Comparison of ENCODE assay signal across 18 mouse cellular contexts in the genomic region with DNA sequence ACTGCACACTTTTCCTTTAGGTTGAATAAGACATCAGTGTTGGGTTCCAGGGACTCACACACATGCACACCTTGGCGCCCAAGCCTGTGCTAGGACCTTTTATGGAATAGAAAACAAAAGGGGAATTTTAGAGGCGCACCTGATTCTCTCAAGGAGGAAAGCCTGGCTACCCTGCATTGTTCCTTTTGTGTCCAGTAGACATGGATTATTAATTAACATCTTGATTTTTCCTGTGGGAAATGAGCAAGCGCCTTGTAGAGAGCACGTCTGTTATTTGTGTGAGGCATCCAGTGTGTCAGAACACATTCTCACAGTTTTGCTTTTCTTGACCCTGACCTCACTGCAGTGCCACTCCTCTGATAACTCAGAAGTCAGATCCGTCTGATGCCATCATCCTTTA.
"Had no signal": no experiment of that assay in that cellular context is flagged by ENCODE, and none has a peak within 500 bp of the region (broad histone marks: within the 10 kb centered on the region; RNA-seq: fewer than 3 reads in every experiment).

No protein-coding gene starts in this region.

- H3K36me3 ChIP-seq: limb, embryonic 10.5 days; limb, embryonic 13.5 days; liver, embryonic 12.5 days; liver, embryonic 15.5 days; lung, embryonic 15.5 days had no signal

- DNase-seq: kidney, postnatal 25 days; layer of hippocampus, adult 9-11 months; liver; lung, adult 18-20 months; lung, postnatal 10 days; lung, postnatal 36 days; midbrain, embryonic 14.5 days; thymus, adult 18-20 months; thymus, postnatal 36 days had no signal

- H3K27me3 ChIP-seq: liver, embryonic 12.5 days; liver, embryonic 15.5 days; lung, embryonic 15.5 days; megakaryocyte, embryonic 14.5 days had no signal

- H3K4me1 ChIP-seq: limb, embryonic 10.5 days; liver, embryonic 12.5 days; liver, embryonic 15.5 days; megakaryocyte, embryonic 14.5 days had no signal

- H3K4me3 ChIP-seq: layer of hippocampus, adult 2 months; limb, embryonic 10.5 days; limb, embryonic 13.5 days; liver, embryonic 12.5 days; liver, embryonic 15.5 days; lung, embryonic 15.5 days; megakaryocyte, embryonic 14.5 days had no signal

- H3K9ac ChIP-seq: limb, embryonic 13.5 days; liver, embryonic 12.5 days; liver, embryonic 15.5 days; lung, embryonic 15.5 days had no signal

- H3K9me3 ChIP-seq: limb, embryonic 10.5 days; limb, embryonic 13.5 days; liver, embryonic 12.5 days; liver, embryonic 15.5 days; lung, embryonic 15.5 days; megakaryocyte, embryonic 14.5 days had no signal

- ATAC-seq: liver, embryonic 12.5 days had no signal

- H3K27ac ChIP-seq: kidney, postnatal 0 days; layer of hippocampus, adult 2 months; limb, embryonic 10.5 days; limb, embryonic 13.5 days; liver, embryonic 12.5 days; liver, embryonic 15.5 days; lung, embryonic 15.5 days had no signal

- H3K4me2 ChIP-seq: limb, embryonic 13.5 days; liver, embryonic 12.5 days; liver, embryonic 15.5 days; lung, embryonic 15.5 days; midbrain, embryonic 11.5 days had no signal
